Mouse (Mus musculus) cerebellum, adult 2 months (tissue): ENCODE measurements at regions not wholly inside any gene's neighbourhood (a gene's known extent, or its start where the extent isn't known, plus 50 kb on each side); places are given as distances from the start of the nearest gene placed in this dataset.

Source experiments
- CTCF ChIP-seq: fragments of 200-500 bp; IDR thresholded peaks from 2 replicates; pipeline ENCODE4 v1.5.1; 2011; ENCODE audit warnings: low read depth, mild to moderate bottlenecking, control low read depth, low read length, moderate library complexity, borderline replicate concordance; ENCODE audit not compliant: insufficient read depth
- POLR2A ChIP-seq: fragments of 200-500 bp; IDR thresholded peaks from 2 replicates; pipeline ENCODE4 v1.6.1; 2011; ENCODE audit warnings: low read length, control low read depth, borderline replicate concordance; ENCODE audit not compliant: insufficient read depth

- no peak for TF ChIP-seq POLR2A
- TF ChIP-seq CTCF = peak; percentile 89
Observed at GRCm38 (mm10) chr3:50905993-50906831, 318.0 kb upstream of the Noct start.
